Mouse (Mus musculus): ENCODE results near the gene Vmn1r14. TPM values are rescaled to one million over a fixed set of nuclear protein-coding genes. Genes with fewer than 3 reads are reported as not detected.
"Not testable (repeated sequence)": the region's sequence is repeated elsewhere in the genome, so short reads cannot be mapped to it uniquely, and the experiment has no call there.

Gene Vmn1r14
- not detected in 2 replicates for total RNA-seq (2017)

DNA sequence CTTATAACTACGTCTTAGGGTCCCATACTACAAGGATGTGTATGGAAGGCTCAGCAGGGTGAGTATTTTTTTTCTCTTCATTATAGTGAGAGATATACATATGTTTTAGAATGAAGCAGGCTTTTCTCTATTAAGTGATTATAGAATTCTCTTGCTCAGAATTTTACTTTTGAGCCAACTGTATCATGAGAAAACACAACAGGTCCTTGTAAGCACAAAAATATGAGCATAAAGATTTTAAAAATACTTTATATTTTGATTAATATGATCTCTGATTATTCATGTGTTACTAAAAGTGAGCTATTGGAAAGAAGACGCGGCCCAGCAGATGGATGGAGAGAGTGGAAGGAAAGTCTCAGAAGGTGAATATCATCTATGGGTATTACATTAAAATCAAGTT, at the start of gene Vmn1r14:
Vmn1r14 (plus strand) TSS at position 301 of the 400 bp plus-strand sequence.
- no peak for ATAC-seq (ENCODE audit: extremely low read depth, insufficient number of reproducible peaks, low FRiP score, poor library complexity, severe bottlenecking)

DNA sequence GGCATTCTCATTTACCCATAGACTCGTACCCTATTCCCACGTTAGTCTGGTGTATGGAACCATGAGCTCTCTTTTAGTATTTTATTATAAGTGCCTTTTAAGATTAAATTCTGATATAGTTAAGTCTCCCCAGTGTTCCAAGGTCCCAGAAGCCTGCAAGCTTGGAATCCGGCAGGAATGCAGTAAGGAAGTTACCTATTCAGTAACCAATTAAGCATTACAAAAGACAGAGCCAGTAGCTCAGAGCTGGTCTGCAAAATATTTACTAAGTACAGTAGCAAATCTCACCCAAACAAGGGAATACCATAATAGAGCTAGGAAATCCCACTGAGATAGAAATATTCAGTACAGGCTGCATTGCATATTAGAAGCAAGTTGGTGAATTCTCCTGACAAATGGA, 41.5 kb upstream of the Vmn1r14 start:
- not testable (repeated sequence) for ATAC-seq (ENCODE audit: extremely low read depth, insufficient number of reproducible peaks, low FRiP score, poor library complexity, severe bottlenecking)

- not testable (repeated sequence) for ATAC-seq (ENCODE audit: extremely low read depth, insufficient number of reproducible peaks, low FRiP score, poor library complexity, severe bottlenecking)
Measured at GRCm38 (mm10) chr6:57202990-57203389, 28.5 kb upstream of the Vmn1r14 start, which contains the start of gene Vmn1r13. TSS of gene Vmn1r13 (plus strand) at chr6:57203290.

DNA sequence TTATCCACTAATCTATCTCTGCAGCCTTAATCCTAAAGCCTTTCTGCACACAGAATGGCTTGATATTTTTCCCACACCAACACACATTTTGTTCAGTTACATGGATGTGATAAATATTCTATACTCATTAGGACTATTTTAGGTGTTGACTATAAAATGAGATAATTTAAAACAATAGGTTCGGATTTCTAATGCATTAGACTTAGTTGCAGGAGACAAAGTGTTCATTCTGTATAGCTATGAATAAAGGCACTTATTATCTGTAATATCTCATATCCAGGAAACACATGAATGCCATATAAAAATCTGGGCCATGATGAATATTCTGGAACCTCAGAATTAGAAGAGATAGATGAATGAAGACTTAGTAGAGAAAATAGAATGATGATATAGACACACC, 26.2 kb downstream of the Vmn1r14 start, which contains the start of gene Vmn1r15:
Vmn1r15 (plus strand) TSS at position 301 of the 400 bp plus-strand sequence.
- ATAC-seq (ENCODE audit: extremely low read depth, insufficient number of reproducible peaks, low FRiP score, poor library complexity, severe bottlenecking), result no peak

GRCm38 (mm10) chr6:57260990-57261389, 29.5 kb downstream of the Vmn1r14 start:
- no peak for ATAC-seq (ENCODE audit: extremely low read depth, insufficient number of reproducible peaks, low FRiP score, poor library complexity, severe bottlenecking)

DNA sequence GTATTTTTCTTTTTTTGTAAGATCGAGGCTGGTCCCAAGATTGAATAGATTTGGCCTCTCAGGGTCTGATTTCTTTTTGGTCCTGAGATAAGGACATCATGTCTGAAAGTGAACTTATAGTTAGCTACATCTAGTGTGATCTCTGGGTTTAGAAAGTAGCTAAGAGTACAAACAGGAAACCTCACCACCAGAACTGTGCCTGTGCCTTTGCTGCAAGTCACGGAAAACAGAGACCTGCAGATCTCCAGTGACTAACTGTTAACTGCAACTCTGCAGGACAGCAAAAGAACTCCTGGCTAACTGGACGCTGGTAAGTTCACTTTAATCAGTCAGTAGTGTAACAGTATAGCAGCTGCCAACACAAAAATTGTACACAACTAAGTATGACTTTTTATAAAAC, 40.4 kb downstream of the Vmn1r14 start:
- no peak for ATAC-seq (ENCODE audit: extremely low read depth, insufficient number of reproducible peaks, low FRiP score, poor library complexity, severe bottlenecking)

GRCm38 (mm10) chr6:57272517-57272916, 41.0 kb downstream of the Vmn1r14 start:
- no peak for ATAC-seq (ENCODE audit: extremely low read depth, insufficient number of reproducible peaks, low FRiP score, poor library complexity, severe bottlenecking)

DNA sequence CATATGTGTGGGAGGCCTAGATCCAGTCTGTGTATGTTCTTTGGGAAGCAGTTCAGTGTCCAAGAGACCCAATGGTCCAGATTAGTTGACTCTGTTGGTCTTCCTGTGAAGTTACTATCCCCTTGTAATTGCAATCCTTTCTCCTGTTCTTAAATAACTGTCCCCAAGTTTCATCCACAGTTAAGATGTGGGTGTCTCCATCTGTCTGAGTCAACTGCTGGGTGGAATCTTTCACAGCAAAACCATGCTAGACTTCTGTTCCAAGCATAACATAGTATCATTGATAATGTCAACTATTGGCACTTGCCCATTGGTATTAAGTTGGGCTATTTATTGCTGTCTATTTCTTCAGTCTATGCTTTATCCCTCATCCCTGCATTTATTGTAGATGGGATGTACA, 47.5 kb downstream of the Vmn1r14 start:
- ATAC-seq (ENCODE audit: extremely low read depth, insufficient number of reproducible peaks, low FRiP score, poor library complexity, severe bottlenecking), result no peak

Other genes starting within 250 kb of the Vmn1r14 start
- gene Vmn1r6, start 234.4 kb upstream of the Vmn1r14 start, total RNA-seq (2017), result not detected in 2 replicates
- gene Vmn1r7, start 206.4 kb upstream of the Vmn1r14 start, total RNA-seq (2017), result not detected in 2 replicates
- not detected in 2 replicates for gene Vmn1r8, start 199.4 kb upstream of the Vmn1r14 start, total RNA-seq (2017)
- gene Vmn1r9, start 164.9 kb upstream of the Vmn1r14 start, total RNA-seq (2017), result 0.58 TPM in 1 of 2 replicates, not detected in the other
- gene Vmn1r10, start 122.2 kb upstream of the Vmn1r14 start, total RNA-seq (2017), result not detected in 2 replicates
- not detected in 2 replicates for gene Vmn1r11, start 98.2 kb upstream of the Vmn1r14 start, total RNA-seq (2017)
- not detected in 2 replicates for gene Vmn1r12, start 74.8 kb upstream of the Vmn1r14 start, total RNA-seq (2017)
- not detected in 2 replicates for gene Vmn1r13, start 28.4 kb upstream of the Vmn1r14 start, total RNA-seq (2017)
- gene Vmn1r15, start 26.3 kb downstream of the Vmn1r14 start, total RNA-seq (2017), result not detected in 2 replicates
- 0.12 TPM in 1 of 2 replicates, not detected in the other for gene Vmn1r16, start 97.8 kb downstream of the Vmn1r14 start, total RNA-seq (2017)
- gene Vmn1r17, start 132.0 kb downstream of the Vmn1r14 start, total RNA-seq (2017), result not detected in 2 replicates
- under 0.01 and 0.12 TPM in 2 replicates for gene Vmn1r18, start 164.1 kb downstream of the Vmn1r14 start, total RNA-seq (2017)
- not detected in 2 replicates for gene Vmn1r19, start 172.1 kb downstream of the Vmn1r14 start, total RNA-seq (2017)
- gene Vmn1r20, start 197.2 kb downstream of the Vmn1r14 start, total RNA-seq (2017), result not detected in 2 replicates